Mouse (Mus musculus) cerebral cortex, adult 2 months (tissue): ENCODE data around the gene Ccn1.

Experiments used
- WGBS: fragments of 180-500 bp; shearing (Covaris S2); methylation state at CpG from one replicate; pipeline ENCODE4 v1.1.7; 2018; 5-methylcytosine and 5-hydroxymethylcytosine counted together

Gene Ccn1

DNA sequence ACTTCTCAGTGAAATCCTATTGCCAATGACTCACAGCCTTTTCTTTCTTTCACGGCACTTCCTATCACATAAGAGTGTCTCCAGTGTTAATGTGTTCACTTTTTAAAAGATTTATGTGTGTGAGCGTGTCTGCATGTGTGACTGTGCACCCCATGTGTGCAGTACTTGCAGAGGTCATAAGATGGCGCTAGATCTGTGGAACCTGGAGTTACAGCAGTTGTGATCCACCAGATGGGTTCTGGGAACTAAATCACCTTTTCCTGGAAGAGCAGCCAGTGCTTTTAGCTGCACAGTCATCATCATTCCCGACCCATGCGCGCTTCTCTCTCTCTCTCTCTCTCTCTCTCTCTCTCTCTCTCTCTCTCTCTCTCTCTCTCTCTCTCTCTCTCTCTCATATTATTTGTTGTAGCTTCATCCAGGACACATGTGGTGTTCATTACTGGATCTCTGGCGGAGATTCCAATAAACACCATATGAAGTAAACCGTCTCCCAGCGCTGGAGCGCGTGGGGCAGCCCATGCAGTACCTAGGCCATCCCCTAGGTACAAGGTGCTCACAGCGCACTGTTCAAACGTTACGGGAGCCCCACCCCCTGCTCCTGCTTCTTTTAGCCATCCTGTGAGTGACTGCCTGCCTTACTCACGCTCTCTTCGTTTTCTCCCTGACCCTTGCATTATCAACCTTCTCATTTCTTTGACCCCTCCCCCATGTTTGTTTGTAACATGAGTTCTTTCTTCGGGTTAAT is 30.0 kb downstream of the Ccn1 start:
- 93% methylated on average over 17 of the region's 17 CpGs for WGBS

DNA sequence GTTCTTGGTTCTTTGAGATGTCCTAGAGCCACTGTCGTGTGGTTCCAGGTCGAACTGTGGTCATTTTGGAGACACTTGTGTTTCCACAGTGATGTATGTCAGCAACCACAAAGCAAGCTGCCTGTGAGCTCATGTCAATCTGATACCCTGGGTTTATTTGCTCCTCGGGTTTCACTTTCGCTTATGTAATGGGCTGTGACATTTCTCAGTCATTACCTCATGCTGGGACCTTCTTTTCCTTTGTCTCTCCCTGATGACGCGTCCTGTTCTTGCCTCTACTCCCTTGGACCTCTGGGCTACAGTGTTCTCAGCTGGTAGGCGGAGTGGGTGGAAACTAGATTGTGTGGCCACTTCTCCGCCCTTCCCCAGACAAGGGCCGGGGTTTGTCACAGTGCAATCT is 31.5 kb downstream of the Ccn1 start:
- WGBS, result 87% methylated on average over 9 of the region's 9 CpGs

DNA sequence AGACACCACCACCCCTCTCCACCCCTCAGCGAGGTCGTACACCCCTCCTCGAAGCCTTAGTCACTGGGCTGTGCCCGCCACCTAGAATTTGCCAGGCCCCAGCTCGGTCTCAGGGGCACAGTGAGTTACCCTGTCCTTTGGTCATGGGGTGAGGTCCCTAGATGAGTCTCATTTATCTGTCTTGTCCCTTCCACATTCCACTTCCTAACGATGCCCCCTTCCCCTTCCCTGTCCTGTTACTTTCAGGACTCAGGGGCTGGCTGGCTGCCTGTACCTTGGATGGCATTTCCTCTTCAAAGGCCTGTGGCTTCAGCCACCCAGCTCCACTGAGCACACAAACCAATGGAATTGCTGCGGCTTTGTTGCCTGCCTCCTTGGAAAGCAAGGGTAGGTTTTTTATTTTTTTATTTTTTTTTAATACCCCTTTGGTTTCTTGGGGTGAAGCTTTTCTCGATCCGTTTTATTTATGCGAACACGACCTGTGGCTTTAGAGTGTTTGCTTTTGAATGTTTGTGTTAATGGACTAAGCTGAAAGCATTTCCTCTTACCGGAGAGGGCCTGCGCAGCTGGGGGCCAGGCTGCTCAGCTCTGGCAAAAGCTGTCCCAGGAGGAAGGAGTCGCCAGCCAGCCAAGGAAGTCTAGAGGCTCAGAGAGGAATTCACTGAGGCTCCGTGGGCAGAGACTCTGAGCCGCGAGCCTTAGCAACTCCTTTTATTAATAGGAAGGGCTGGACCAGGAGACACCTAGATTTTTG is 35.2 kb downstream of the Ccn1 start:
- WGBS, result 36% methylated on average over 17 of the region's 17 CpGs

DNA sequence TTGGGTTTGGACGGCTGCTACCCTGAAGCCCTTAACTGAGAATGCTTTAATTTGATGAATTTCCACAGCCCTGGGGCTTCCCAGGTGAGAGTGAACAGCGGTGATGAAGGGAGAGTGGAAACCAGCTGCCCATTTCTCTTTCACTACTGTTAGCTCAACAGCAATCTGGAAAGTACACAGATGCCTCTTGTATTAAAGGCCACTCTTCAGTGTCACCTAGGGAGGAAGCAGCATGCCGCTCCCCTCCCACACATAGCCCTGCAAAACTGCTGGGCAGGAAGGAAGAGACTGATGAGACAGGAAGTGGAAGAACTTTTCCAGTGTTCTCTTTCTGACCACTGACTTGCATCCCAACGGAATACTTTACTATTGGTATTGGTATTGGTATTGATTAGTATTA is 36.5 kb downstream of the Ccn1 start:
- 87% methylated on average over 4 of the region's 4 CpGs for WGBS

DNA sequence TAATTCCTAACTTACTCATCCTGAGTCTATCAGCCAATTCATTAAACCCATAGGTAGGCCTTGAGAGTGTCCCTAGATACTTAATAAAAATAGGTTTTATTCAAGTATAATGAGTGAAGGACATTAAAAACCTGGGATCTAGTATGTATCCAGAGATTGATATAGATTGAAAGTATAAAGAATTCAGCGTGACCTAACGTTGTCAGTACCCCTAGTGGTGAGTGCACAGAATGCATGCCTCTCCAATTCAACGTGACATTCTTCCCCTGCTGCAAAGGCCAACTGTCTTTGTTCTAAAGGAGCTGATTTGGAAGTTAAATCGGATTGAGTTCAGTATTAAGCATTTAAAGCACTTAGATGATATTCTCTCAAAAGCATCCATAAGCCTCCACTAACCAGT is 37.1 kb downstream of the Ccn1 start:
- 10% methylated on average over 4 of the region's 4 CpGs for WGBS

DNA sequence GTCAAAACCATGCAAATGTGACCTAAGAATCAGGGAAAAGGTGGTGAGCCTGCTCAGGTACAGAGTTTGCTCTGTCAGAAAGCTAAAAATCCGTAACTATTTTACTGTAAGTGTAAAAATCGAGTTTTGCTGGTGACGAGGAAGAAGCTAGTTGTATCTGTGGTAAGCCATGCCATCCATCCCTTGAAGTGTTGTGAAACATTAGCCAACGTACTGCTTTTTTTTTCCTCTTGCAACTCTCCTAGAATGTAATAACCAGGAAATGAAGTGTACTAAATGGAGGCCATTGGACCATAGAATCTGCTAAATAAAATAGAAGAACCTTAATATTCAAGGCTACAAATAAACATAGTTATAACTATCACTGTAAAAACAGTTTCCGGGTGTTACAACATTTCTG is 41.5 kb downstream of the Ccn1 start:
- WGBS, result 99% methylated on average over 5 of the region's 5 CpGs

DNA sequence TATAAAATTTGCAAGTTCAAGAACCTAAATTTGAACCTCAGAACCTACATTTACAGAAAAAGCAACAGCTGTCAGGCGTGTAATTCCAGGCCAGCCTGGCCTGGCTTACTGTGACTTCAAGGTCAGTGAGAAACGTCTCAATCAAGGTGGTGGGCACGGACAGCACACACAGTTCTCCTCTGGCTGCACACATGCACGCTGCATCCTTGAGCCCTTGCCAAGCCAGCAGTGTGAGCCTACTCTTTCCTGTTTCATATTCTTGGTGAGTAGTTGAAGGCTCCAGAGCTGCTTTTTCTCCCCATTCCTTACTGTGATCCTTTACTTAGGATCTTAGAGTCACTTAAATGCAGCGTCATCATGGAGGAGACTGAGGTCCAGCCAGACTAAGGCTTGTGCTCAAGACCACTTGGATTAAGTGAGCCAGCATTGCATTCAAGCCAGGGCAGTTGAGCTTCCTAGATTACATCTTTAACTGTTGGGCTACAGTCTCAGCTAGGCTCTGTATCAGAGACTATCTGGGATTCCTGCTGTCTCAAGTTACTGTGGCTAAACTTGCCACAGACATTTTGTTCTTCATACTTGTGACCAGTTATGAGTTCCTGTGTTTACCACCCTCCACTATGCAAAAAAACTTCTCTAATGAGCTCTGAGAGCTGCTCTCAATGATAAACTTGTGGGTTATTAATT is 44.2 kb downstream of the Ccn1 start:
- WGBS, result 81% methylated on average over 5 of the region's 5 CpGs

DNA sequence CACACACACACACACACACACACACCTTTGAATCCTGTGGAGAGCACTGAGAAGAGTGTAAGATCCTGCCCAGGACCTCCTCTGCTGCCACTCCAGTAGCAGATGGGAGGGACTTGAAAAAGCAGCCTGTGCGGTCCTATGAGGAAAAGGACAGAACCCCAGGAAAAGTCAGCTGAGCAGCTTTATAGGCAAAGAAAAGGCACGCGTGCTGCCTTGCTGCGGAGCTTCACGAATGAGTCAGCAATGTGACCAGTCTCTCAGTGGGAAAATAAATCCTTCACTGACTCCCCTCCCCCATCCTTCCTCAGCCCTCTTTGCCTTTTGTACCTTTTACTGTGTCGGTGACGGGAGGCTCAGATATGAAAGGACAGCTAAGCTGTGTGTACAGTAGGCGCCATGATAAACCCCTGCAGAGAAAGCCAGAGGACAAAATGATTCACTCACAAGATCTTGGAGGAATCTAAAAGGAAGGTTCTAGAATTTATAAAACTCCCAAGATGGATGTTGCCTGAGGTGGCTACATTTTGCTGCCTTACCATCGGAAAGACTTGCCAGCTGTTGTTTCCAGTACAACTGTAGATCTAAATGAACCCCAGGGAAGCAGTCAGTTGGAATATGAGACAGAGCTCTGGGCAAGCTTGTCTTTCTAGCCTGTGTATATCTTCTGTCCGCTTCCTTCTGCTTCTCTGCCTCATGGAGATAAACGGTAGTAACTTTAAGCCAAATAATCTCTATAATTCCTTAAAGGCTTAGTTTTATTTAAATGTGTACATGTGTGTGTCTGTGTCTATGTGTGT is 47.2 kb downstream of the Ccn1 start:
- WGBS, result 68% methylated on average over 11 of the region's 11 CpGs

DNA sequence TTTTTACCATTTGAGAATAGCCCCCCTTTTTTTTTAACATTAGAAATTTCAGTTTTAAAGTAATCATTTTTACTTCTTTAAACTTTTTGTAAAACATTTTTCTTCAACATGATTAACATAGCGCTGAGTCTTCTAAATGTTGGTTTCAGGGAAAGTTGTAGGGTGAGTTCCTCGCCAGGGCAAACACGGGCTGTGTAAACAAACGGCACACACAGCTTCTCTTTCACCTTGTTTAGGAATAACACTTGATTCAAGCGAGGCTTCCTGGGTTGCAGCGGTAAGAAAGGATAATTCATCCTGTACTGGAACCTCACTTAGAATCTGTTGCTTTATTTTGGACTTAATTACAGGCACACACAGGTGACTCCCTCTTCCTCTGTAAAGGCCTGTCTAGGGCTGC is 48.4 kb downstream of the Ccn1 start:
- 87% methylated on average over 6 of the region's 6 CpGs for WGBS

DNA sequence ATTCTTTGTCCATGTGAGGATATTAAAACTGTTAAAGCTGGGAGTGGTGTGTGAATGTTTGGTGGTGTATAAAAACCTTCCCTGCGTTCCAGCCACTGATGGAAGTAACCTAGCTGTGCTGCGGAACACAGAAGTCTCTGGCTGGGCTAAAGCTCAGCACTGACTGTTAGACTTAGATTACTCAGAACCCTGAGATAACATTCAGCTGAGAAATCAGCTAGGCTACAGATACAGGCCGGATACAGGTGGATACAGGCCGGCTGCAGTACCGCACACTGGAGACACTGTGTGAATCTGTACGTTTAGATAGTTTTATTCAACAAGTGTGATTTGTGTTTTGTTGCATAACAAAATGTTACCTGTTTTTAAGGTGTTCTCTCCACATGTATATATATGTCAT is 49.0 kb downstream of the Ccn1 start:
- 96% methylated on average over 6 of the region's 6 CpGs for WGBS

DNA sequence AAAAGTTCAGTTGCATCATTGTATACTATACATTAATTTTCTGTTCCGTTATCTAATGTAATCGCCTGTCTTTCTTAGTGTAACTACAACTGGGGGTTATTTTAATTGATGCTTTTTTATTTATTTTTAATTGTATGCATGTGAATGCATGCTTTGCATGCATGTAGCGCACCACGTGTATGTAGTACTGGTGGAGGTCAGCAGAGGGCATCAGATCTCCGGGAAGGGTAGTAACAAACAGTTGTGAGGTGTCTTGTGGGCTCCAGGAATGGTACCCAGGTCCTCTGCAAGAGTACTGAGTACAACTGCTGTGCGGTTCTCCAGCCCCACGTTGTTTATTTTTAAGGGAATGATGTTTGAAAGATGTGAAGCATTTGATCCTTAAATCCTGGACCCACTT is 50.7 kb downstream of the Ccn1 start:
- 96% methylated on average over 7 of the region's 7 CpGs for WGBS
